Mouse (Mus musculus) stomach, adult 2 months (tissue): ENCODE results near the gene Mtch1. TPM values are rescaled to one million over a fixed set of nuclear protein-coding genes. Genes with fewer than 3 reads are reported as not detected.

Experiments
- polyA plus RNA-seq: library from polyadenylated mRNA; depleted of rRNA; stranded (reverse); fragments of >200 nt; gene quantifications from 2 replicates; pipeline ENCODE4 v1.2.3, GENCODE M21; 2012; rRNA removed

The Mtch1 gene
- 203 and 285 TPM in 2 replicates for polyA plus RNA-seq

GRCm38 (mm10) chr17:29347645-29348256, at the start of gene Mtch1:
Gene Mtch1, minus strand, starts transcription at chr17:29347934.

GRCm38 (mm10) chr17:29360761-29361221, 13.1 kb upstream of the Mtch1 start, which contains the start of gene Fgd2:
Gene Fgd2, plus strand, starts transcription at chr17:29360914.

GRCm38 (mm10) chr17:29317380-29317779, 30.4 kb downstream of the Mtch1 start, which contains the start of gene Pi16:
Gene Pi16, plus strand, starts transcription at chr17:29317680.

Other genes starting within 250 kb of the Mtch1 start
- 1.7 and 2.5 TPM in 2 replicates for gene Rab44, start 233.8 kb downstream of the Mtch1 start, polyA plus RNA-seq
- 4.4 and 5.1 TPM in 2 replicates for gene Cpne5, start 109.8 kb downstream of the Mtch1 start, polyA plus RNA-seq
- 14.7 and 16.0 TPM in 2 replicates for gene Ppil1, start 83.7 kb downstream of the Mtch1 start, polyA plus RNA-seq
- gene BC004004, start 79.1 kb downstream of the Mtch1 start, polyA plus RNA-seq = 33.4 and 35.0 TPM in 2 replicates
- gene Pi16, start 30.3 kb downstream of the Mtch1 start, polyA plus RNA-seq = 20.8 and 25.7 TPM in 2 replicates
- gene Fgd2, start 13.0 kb upstream of the Mtch1 start, polyA plus RNA-seq = 5.7 and 8.9 TPM in 2 replicates
- gene Pim1, start 142.8 kb upstream of the Mtch1 start, polyA plus RNA-seq = 18.1 and 45.7 TPM in 2 replicates
- gene Gm17657, start 201.7 kb upstream of the Mtch1 start, polyA plus RNA-seq = 0.30 TPM in 1 of 2 replicates, not detected in the other
- gene Tbc1d22b, start 201.9 kb upstream of the Mtch1 start, polyA plus RNA-seq = 11.8 and 12.8 TPM in 2 replicates
- gene Tmem217, start 204.5 kb upstream of the Mtch1 start, polyA plus RNA-seq = 0.16 TPM in 1 of 2 replicates, not detected in the other